Mouse (Mus musculus) gastrocnemius, postnatal 10 days (tissue): ENCODE measurements at regions not wholly inside any gene's neighbourhood (a gene's known extent, or its start where the extent isn't known, plus 50 kb on each side); places are given as distances from the start of the nearest gene placed in this dataset.

ENCODE experiments used
- DNase-seq: peaks from one replicate; pipeline ENCODE4 v3.0.0; 2021; ENCODE audit warnings: mixed read lengths

- DNase-seq: no peak
These were observed 469.3 kb upstream of the Trpc7 start for GRCm38 (mm10) chr13:57365096-57365495.

- DNase-seq: no peak
These were observed 468.6 kb upstream of the Trpc7 start for GRCm38 (mm10) chr13:57364396-57364795.

GRCm38 (mm10) chr13:57362563-57362962 is 466.8 kb upstream of the Trpc7 start:
- no peak for DNase-seq

GRCm38 (mm10) chr13:57361286-57361685 is 465.5 kb upstream of the Trpc7 start:
- no peak for DNase-seq

GRCm38 (mm10) chr13:57354606-57355005 is 458.8 kb upstream of the Trpc7 start:
- no peak for DNase-seq

- no peak for DNase-seq
These were observed 458.2 kb upstream of the Trpc7 start for GRCm38 (mm10) chr13:57353976-57354375.

GRCm38 (mm10) chr13:57350828-57351227 is 455.0 kb upstream of the Trpc7 start:
- DNase-seq: no peak

GRCm38 (mm10) chr13:57338676-57339075 is 442.9 kb upstream of the Trpc7 start:
- no peak for DNase-seq

GRCm38 (mm10) chr13:57336596-57336995 is 440.8 kb upstream of the Trpc7 start:
- no peak for DNase-seq

GRCm38 (mm10) chr13:57332976-57333375 is 437.2 kb upstream of the Trpc7 start:
- DNase-seq: no peak

- no peak for DNase-seq
These were observed 436.1 kb upstream of the Trpc7 start for GRCm38 (mm10) chr13:57331868-57332267.

GRCm38 (mm10) chr13:57325306-57325925 is 429.6 kb upstream of the Trpc7 start:
- DNase-seq: no peak

- DNase-seq: no peak
These were observed 420.6 kb upstream of the Trpc7 start for GRCm38 (mm10) chr13:57316211-57317005.

GRCm38 (mm10) chr13:57314512-57314911 is 418.7 kb upstream of the Trpc7 start:
- no peak for DNase-seq

GRCm38 (mm10) chr13:57313731-57314130 is 417.9 kb upstream of the Trpc7 start:
- DNase-seq: no peak

GRCm38 (mm10) chr13:57311235-57311634 is 415.4 kb upstream of the Trpc7 start:
- DNase-seq: no peak

- DNase-seq: no peak
These were observed 413.8 kb upstream of the Trpc7 start for GRCm38 (mm10) chr13:57309618-57310017.

- DNase-seq: no peak
These were observed 412.4 kb upstream of the Trpc7 start for GRCm38 (mm10) chr13:57307971-57308903.

- no peak for DNase-seq
These were observed 409.8 kb upstream of the Trpc7 start for GRCm38 (mm10) chr13:57305586-57305985.

GRCm38 (mm10) chr13:57303805-57304204 is 408.0 kb upstream of the Trpc7 start:
- no peak for DNase-seq

GRCm38 (mm10) chr13:57291737-57292490 is 396.1 kb upstream of the Trpc7 start:
- no peak for DNase-seq

GRCm38 (mm10) chr13:57286168-57286567 is 390.4 kb upstream of the Trpc7 start:
- DNase-seq: no peak
